Mouse (Mus musculus): ENCODE results near the gene Ofcc1.

GRCm38 (mm10) chr13:40390120-40390519 lies 28.9 kb upstream of the Ofcc1 start:
- TF ChIP-seq POLR2A (IDR thresholded peaks at IDR 0.05; ENCODE audit: insufficient read depth, low read length) (no peak), CTCF (IDR thresholded peaks at IDR 0.05; ENCODE audit: low read depth, low read length) (no peak), EP300 (IDR thresholded peaks at IDR 0.05; ENCODE audit: insufficient read depth, low read depth, low read length) (no peak)
